Mouse (Mus musculus) forebrain, postnatal 0 days (tissue): ENCODE data around the gene Olfr676. TPM values are rescaled to one million over a fixed set of nuclear protein-coding genes. Genes with fewer than 3 reads are reported as not detected.

Experiments
- ATAC-seq: fragments of 200-750 bp; cut with Nextera tagmentation; 2 replicates; pipeline ENCODE4 v1.8.0; 2017; ENCODE audit warnings: mild to moderate bottlenecking, moderate library complexity
- DNase-seq: peaks from one replicate; pipeline ENCODE4 v3.0.0-alpha.2; 2015
- H3K27ac ChIP-seq: fragments of 300-500 bp; sonication (generic); 2 replicates; pipeline ENCODE4 v1.5.1; 2014; ENCODE audit warnings: low read depth, mild to moderate bottlenecking, antibody characterized with exemption, low read length, moderate library complexity, mixed read lengths
- H3K27me3 ChIP-seq: fragments of 300-500 bp; sonication (generic); 2 replicates; pipeline ENCODE4 v1.6.1; 2014; ENCODE audit warnings: mild to moderate bottlenecking, low read length, mixed read lengths; ENCODE audit not compliant: insufficient read depth
- H3K36me3 ChIP-seq: fragments of 300-500 bp; sonication (generic); 2 replicates; pipeline ENCODE4 v1.6.1; 2014; ENCODE audit warnings: mild to moderate bottlenecking, moderate library complexity; ENCODE audit not compliant: insufficient read depth
- H3K4me1 ChIP-seq: fragments of 300-500 bp; sonication (generic); 2 replicates; pipeline ENCODE4 v1.6.1; 2014; ENCODE audit warnings: antibody characterized with exemption; ENCODE audit not compliant: insufficient read depth
- H3K4me2 ChIP-seq: fragments of 300-500 bp; sonication (generic); 2 replicates; pipeline ENCODE4 v1.6.1; 2014; ENCODE audit warnings: low read depth, mild to moderate bottlenecking, moderate library complexity
- H3K4me3 ChIP-seq: fragments of 300-500 bp; sonication (generic); 2 replicates; pipeline ENCODE4 v1.5.1; 2014; ENCODE audit warnings: low read depth, low read length, mixed read lengths
- H3K9ac ChIP-seq: fragments of 300-500 bp; sonication (generic); 2 replicates; pipeline ENCODE4 v1.6.1; 2014; ENCODE audit warnings: mild to moderate bottlenecking
- H3K9me3 ChIP-seq: fragments of 300-500 bp; sonication (generic); 2 replicates; pipeline ENCODE4 v1.6.1; 2016; ENCODE audit warnings: low read length
- CTCF ChIP-seq: sonication (generic); IDR thresholded peaks from 2 replicates; pipeline ENCODE4 v1.5.1; 2016; ENCODE audit warnings: antibody characterized with exemption, control low read depth, low read depth
- WGBS: fragments of 180-500 bp; shearing (Covaris S2); extraction: QIAGEN DNeasy Blood & Tissue Kit; methylation state at CpG from one replicate; pipeline ENCODE4 v1.1.7; 2014; 5-methylcytosine and 5-hydroxymethylcytosine counted together
- polyA plus RNA-seq: library from polyadenylated mRNA; unstranded; fragments of >200 nt; fragmentation: Nextera tagmentation; extraction: Ambion mirVana; gene quantifications from 2 replicates; pipeline ENCODE4 v1.2.1, GENCODE M21; 2015
- total RNA-seq: library from RNA; depleted of rRNA; stranded (reverse); fragments of >200 nt; gene quantifications from 2 replicates; pipeline ENCODE4 v1.2.3, GENCODE M21; 2014; rRNA removed

Olfr676 gene
- total and polyA plus RNA-seq, 2 experiments from 2014 or later, result not detected

- TF ChIP-seq CTCF, result no peak
- H3K4me1 ChIP-seq, result no peaks in the 10 kb centered on the region
These were observed 48.4 kb downstream of the Olfr676 start, which contains the start of gene Olfr679 for GRCm38 (mm10) chr7:105080905-105081304. TSS of gene Olfr679 (plus strand) at chr7:105081205.

More at GRCm38 (mm10) chr7:105080905-105081304, 48.4 kb downstream of the Olfr676 start, which contains the start of gene Olfr679:
- Histone ChIP-seq H3K27ac (no peak within 1 kb of the TSS), H3K4me3 (no peak within 1 kb of the TSS), H3K36me3 (no peaks in the 10 kb centered on the region), H3K4me2 (no peak within 1 kb of the TSS), H3K9ac (no peak within 1 kb of the TSS), H3K27me3 (no peaks in the 10 kb centered on the region), H3K9me3 (no peaks in the 10 kb centered on the region)
- 65% methylated on average over 1 of the region's 1 CpGs for WGBS
- DNase-seq (no peak), ATAC-seq (no peak)

Other genes starting within 250 kb of the Olfr676 start
- gene Usp17lb, start 190.1 kb upstream of the Olfr676 start, total RNA-seq, result not detected in 2 replicates
- not detected in 2 replicates for gene Usp17lb, start 190.1 kb upstream of the Olfr676 start, polyA plus RNA-seq
- not detected in 2 replicates for gene Usp17la, start 175.7 kb upstream of the Olfr676 start, total RNA-seq
- not detected in 2 replicates for gene Usp17la, start 175.7 kb upstream of the Olfr676 start, polyA plus RNA-seq
- gene Olfr665, start 154.7 kb upstream of the Olfr676 start, total RNA-seq, result not detected in 2 replicates
- not detected in 2 replicates for gene Olfr665, start 154.7 kb upstream of the Olfr676 start, polyA plus RNA-seq
- gene Olfr666, start 136.7 kb upstream of the Olfr676 start, total RNA-seq, result not detected in 2 replicates
- gene Olfr666, start 136.7 kb upstream of the Olfr676 start, polyA plus RNA-seq, result not detected in 2 replicates
- gene Olfr667, start 111.2 kb upstream of the Olfr676 start, total RNA-seq, result not detected in 2 replicates
- gene Olfr667, start 111.2 kb upstream of the Olfr676 start, polyA plus RNA-seq, result not detected in 2 replicates
- gene Olfr668, start 104.6 kb upstream of the Olfr676 start, total RNA-seq, result not detected in 2 replicates
- not detected in 2 replicates for gene Olfr668, start 104.6 kb upstream of the Olfr676 start, polyA plus RNA-seq
- gene Olfr669, start 98.5 kb upstream of the Olfr676 start, total RNA-seq, result not detected in 2 replicates
- gene Olfr669, start 98.5 kb upstream of the Olfr676 start, polyA plus RNA-seq, result not detected in 2 replicates
- not detected in 2 replicates for gene Olfr670, start 70.1 kb upstream of the Olfr676 start, total RNA-seq
- not detected in 2 replicates for gene Olfr670, start 70.1 kb upstream of the Olfr676 start, polyA plus RNA-seq
- gene Olfr671, start 53.6 kb upstream of the Olfr676 start, total RNA-seq, result not detected in 2 replicates
- gene Olfr671, start 53.6 kb upstream of the Olfr676 start, polyA plus RNA-seq, result not detected in 2 replicates
- not detected in 2 replicates for gene Olfr672, start 30.7 kb upstream of the Olfr676 start, total RNA-seq
- not detected in 2 replicates for gene Olfr672, start 30.7 kb upstream of the Olfr676 start, polyA plus RNA-seq
- gene Olfr675, start 4.2 kb upstream of the Olfr676 start, total RNA-seq, result not detected in 2 replicates
- gene Olfr675, start 4.2 kb upstream of the Olfr676 start, polyA plus RNA-seq, result not detected in 2 replicates
- not detected in 2 replicates for gene Olfr677, start 18.7 kb downstream of the Olfr676 start, total RNA-seq
- gene Olfr677, start 18.7 kb downstream of the Olfr676 start, polyA plus RNA-seq, result not detected in 2 replicates
- not detected in 2 replicates for gene Olfr678, start 31.8 kb downstream of the Olfr676 start, total RNA-seq
- not detected in 2 replicates for gene Olfr678, start 31.8 kb downstream of the Olfr676 start, polyA plus RNA-seq
- not detected in 2 replicates for gene Olfr679, start 48.5 kb downstream of the Olfr676 start, total RNA-seq
- gene Olfr679, start 48.5 kb downstream of the Olfr676 start, polyA plus RNA-seq, result not detected in 2 replicates
- gene Olfr680-ps1, start 60.1 kb downstream of the Olfr676 start, total RNA-seq, result not detected in 2 replicates
- not detected in 2 replicates for gene Olfr680-ps1, start 60.1 kb downstream of the Olfr676 start, polyA plus RNA-seq
- not detected in 2 replicates for gene Olfr681, start 84.1 kb downstream of the Olfr676 start, total RNA-seq
- gene Olfr681, start 84.1 kb downstream of the Olfr676 start, polyA plus RNA-seq, result not detected in 2 replicates
- gene Olfr683, start 114.3 kb downstream of the Olfr676 start, total RNA-seq, result not detected in 2 replicates
- gene Olfr683, start 114.3 kb downstream of the Olfr676 start, polyA plus RNA-seq, result not detected in 2 replicates
- gene Olfr684, start 131.0 kb downstream of the Olfr676 start, total RNA-seq, result not detected in 2 replicates
- not detected in 2 replicates for gene Olfr684, start 131.0 kb downstream of the Olfr676 start, polyA plus RNA-seq
- gene Olfr685, start 153.3 kb downstream of the Olfr676 start, total RNA-seq, result not detected in 2 replicates
- not detected in 2 replicates for gene Olfr685, start 153.3 kb downstream of the Olfr676 start, polyA plus RNA-seq
- not detected in 2 replicates for gene Olfr686, start 174.8 kb downstream of the Olfr676 start, total RNA-seq
- gene Olfr686, start 174.8 kb downstream of the Olfr676 start, polyA plus RNA-seq, result not detected in 2 replicates